Mouse (Mus musculus) liver, adult 2 months (tissue): ENCODE measurements around the gene Pygb.

ENCODE experiments used
- CTCF ChIP-seq: fragments of 200-500 bp; IDR thresholded peaks from 2 replicates; pipeline ENCODE4 v1.5.1; 2011; ENCODE audit warnings: low read depth, low read length, control low read depth
- POLR2A ChIP-seq: fragments of 200-500 bp; IDR thresholded peaks from 2 replicates; pipeline ENCODE4 v1.6.1; 2011; ENCODE audit warnings: low read length, control low read depth; ENCODE audit not compliant: insufficient read depth; ENCODE audit errors: extremely low read depth

GRCm38 (mm10) chr2:150877561-150877960 lies 91.0 kb downstream of the Pygb start:
- TF ChIP-seq POLR2A (no peak), CTCF (no peak)
